Mouse (Mus musculus) limb, embryonic 11.5 days (tissue): ENCODE measurements at regions not wholly inside any gene's neighbourhood (a gene's known extent, or its start where the extent isn't known, plus 50 kb on each side); places are given as distances from the start of the nearest gene placed in this dataset.

Experiments used
- ATAC-seq: fragments of 200-750 bp; cut with Nextera tagmentation; 2 replicates; pipeline ENCODE4 v1.8.0; 2017; ENCODE audit warnings: low read depth; ENCODE audit not compliant: insufficient number of reproducible peaks, low FRiP score, low TSS enrichment
- DNase-seq: peaks from one replicate; pipeline ENCODE4 v3.0.0-alpha.2; 2015; ENCODE audit warnings: low spot score
- H3K27ac ChIP-seq: fragments of 300-500 bp; sonication (generic); replicated peaks from 2 replicates; pipeline ENCODE4 v1.5.1; 2014; ENCODE audit warnings: low read depth, mild to moderate bottlenecking, low read length
- H3K27me3 ChIP-seq: fragments of 300-500 bp; sonication (generic); 2 replicates; pipeline ENCODE4 v1.6.1; 2014; ENCODE audit warnings: mild to moderate bottlenecking, low read length, mixed read lengths; ENCODE audit not compliant: control insufficient read depth, insufficient read depth
- H3K36me3 ChIP-seq: fragments of 300-500 bp; sonication (generic); 2 replicates; pipeline ENCODE4 v1.6.1; 2014; ENCODE audit warnings: mild to moderate bottlenecking, low read length, moderate library complexity, mixed read lengths; ENCODE audit not compliant: control insufficient read depth, insufficient read depth
- H3K4me1 ChIP-seq: fragments of 300-500 bp; sonication (generic); 2 replicates; pipeline ENCODE4 v1.6.1; 2014; ENCODE audit warnings: low read length, mixed read lengths; ENCODE audit not compliant: control insufficient read depth, insufficient read depth
- H3K4me2 ChIP-seq: fragments of 300-500 bp; sonication (generic); 2 replicates; pipeline ENCODE4 v1.6.1; 2014; ENCODE audit warnings: low read depth, mild to moderate bottlenecking, moderate library complexity; ENCODE audit not compliant: severe bottlenecking
- H3K4me3 ChIP-seq: fragments of 300-500 bp; sonication (generic); 2 replicates; pipeline ENCODE4 v1.5.1; 2014; ENCODE audit warnings: low read depth, low read length
- H3K9ac ChIP-seq: fragments of 300-500 bp; sonication (generic); 2 replicates; pipeline ENCODE4 v1.6.1; 2014; ENCODE audit warnings: mild to moderate bottlenecking, low read length
- H3K9me3 ChIP-seq: fragments of 300-500 bp; sonication (generic); 2 replicates; pipeline ENCODE4 v1.6.1; 2016; ENCODE audit warnings: low read length; ENCODE audit not compliant: control insufficient read depth
- WGBS: fragments of 180-500 bp; shearing (Covaris S2); extraction: QIAGEN DNeasy Blood & Tissue Kit; methylation state at CpG from one replicate; pipeline ENCODE4 v1.1.7; 2014; 5-methylcytosine and 5-hydroxymethylcytosine counted together

GRCm38 (mm10) chr4:106168741-106169140 is 147.3 kb upstream of the Usp24 start:
- H3K9me3 ChIP-seq = no peaks in the 10 kb centered on the region
- H3K4me1 ChIP-seq = 0 out of 2 replicates have a peak, but pooled peaks cover 4% of the 10 kb centered on the region
- ATAC-seq (peak; percentile 76; the same call in 1 of the 2 replicates), DNase-seq (peak; percentile 34)
- no peak overlapping the region for H3K4me2 ChIP-seq
- H3K36me3 ChIP-seq = no peaks in the 10 kb centered on the region
- no peak overlapping the region for H3K9ac ChIP-seq
- H3K27ac ChIP-seq = no peak overlapping the region
- H3K4me3 ChIP-seq = no peak overlapping the region
- 18% methylated on average over 6 of the region's 6 CpGs for WGBS
- H3K27me3 ChIP-seq = no peaks in the 10 kb centered on the region

GRCm38 (mm10) chr4:106169466-106169865 is 146.5 kb upstream of the Usp24 start:
- WGBS = 94% methylated on average over 4 of the region's 4 CpGs
- ATAC-seq = no peak
- H3K9me3 ChIP-seq = no peaks in the 10 kb centered on the region
- H3K4me3 ChIP-seq = no peak overlapping the region
- no peak overlapping the region for H3K4me2 ChIP-seq
- no peak overlapping the region for H3K27ac ChIP-seq
- no peak for DNase-seq
- H3K27me3 ChIP-seq = no peaks in the 10 kb centered on the region
- 0 out of 2 replicates have a peak, but pooled peaks cover 4% of the 10 kb centered on the region for H3K4me1 ChIP-seq
- H3K36me3 ChIP-seq = no peaks in the 10 kb centered on the region
- no peak overlapping the region for H3K9ac ChIP-seq

- ATAC-seq (no peak), DNase-seq (no peak)
- Histone ChIP-seq H3K27me3 (no peaks in the 10 kb centered on the region), H3K36me3 (no peaks in the 10 kb centered on the region), H3K27ac (no peak overlapping the region), H3K4me3 (no peak overlapping the region), H3K4me1 (0 out of 2 replicates have a peak, but pooled peaks cover 4% of the 10 kb centered on the region), H3K9me3 (no peaks in the 10 kb centered on the region), H3K4me2 (no peak overlapping the region), H3K9ac (no peak overlapping the region)
- 91% methylated on average over 8 of the region's 8 CpGs for WGBS
Observed at GRCm38 (mm10) chr4:106170731-106171130, 145.3 kb upstream of the Usp24 start.

DNA sequence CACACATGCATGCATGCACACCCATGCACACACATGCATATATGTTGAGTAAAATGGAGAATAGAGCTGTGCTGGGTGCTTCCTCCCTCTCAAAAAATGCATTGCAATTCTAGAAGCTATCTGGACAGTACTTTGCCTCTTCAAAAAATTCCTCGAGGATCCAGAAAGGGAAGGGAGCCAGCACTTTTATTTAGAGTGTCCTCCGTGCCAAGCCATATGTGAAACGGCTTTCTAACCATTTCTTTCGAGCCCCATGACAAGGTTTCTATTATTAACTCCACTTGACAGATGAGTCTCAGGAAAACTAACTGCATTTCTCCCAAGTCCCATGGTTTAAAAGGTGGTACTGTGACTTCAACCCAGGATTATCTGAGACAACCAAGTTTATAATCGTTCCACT is 140.7 kb upstream of the Usp24 start:
- DNase-seq (no peak), ATAC-seq (no peak)
- no peak overlapping the region for H3K9ac ChIP-seq
- 93% methylated on average over 5 of the region's 5 CpGs for WGBS
- no peaks in the 10 kb centered on the region for H3K4me1 ChIP-seq
- H3K4me2 ChIP-seq = no peak overlapping the region
- H3K27ac ChIP-seq = no peak overlapping the region
- no peaks in the 10 kb centered on the region for H3K36me3 ChIP-seq
- no peaks in the 10 kb centered on the region for H3K27me3 ChIP-seq
- H3K4me3 ChIP-seq = no peak overlapping the region
- H3K9me3 ChIP-seq = no peaks in the 10 kb centered on the region

DNA sequence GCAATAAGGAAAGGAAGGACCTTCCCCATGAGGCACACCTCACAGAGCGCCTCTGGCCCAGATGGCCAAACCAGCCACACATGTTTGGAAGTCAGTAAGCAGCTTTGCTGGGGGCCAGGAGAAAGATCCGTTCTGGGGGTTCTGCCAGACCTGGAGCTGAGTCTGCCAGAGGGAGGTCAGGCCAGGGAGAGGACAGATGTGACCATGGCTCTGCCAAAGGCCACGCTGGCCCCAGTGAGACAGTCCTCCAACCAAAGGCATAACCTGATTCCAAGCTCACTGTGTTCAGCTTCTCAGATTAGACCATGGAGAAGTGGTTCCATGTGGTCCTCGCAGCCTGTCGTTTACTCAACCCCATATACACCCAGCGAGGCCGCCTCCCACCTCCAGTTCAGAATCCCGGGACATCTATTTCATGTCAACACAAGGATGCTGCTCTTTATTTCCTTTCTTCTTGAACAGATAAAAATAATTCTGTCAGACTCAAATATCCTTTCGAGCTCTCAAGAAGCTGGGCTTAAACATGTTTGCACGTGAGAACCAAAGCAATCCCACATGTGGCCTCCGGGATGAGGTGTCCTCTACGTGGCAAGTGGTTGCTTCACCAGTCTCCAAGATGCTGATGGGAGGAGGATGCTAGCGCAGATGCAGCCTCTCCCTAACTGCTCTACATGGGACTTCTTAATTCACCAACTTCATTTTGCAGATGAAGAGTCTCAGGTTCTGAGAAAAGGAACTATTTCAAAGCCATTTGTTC is 130.1 kb upstream of the Usp24 start:
- no peak for DNase-seq
- no peak overlapping the region for H3K27ac ChIP-seq
- no peak overlapping the region for H3K4me2 ChIP-seq
- H3K9ac ChIP-seq = no peak overlapping the region
- ATAC-seq = no peak
- 84% methylated on average over 13 of the region's 13 CpGs for WGBS
- H3K36me3 ChIP-seq = no peaks in the 10 kb centered on the region
- H3K4me1 ChIP-seq = no peaks in the 10 kb centered on the region
- no peaks in the 10 kb centered on the region for H3K9me3 ChIP-seq
- no peaks in the 10 kb centered on the region for H3K27me3 ChIP-seq
- no peak overlapping the region for H3K4me3 ChIP-seq

DNA sequence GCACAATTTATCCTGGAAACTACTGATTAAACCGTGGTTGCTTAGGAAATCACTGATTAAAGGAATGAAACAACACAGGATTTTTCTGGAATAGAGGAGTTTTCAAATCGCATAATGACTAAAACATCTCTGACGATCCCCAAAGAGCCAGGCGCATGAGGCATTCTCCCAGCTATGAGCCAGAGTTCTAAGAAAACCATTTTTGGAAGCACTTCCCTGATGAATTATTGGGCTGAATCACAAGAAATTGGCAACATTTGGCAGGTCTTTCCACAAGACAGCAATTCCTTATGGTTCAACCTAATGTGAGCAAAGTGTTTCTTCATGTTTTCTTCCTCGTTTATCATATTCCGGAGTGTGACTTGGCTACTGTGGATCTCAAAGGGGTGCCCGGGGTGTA is 129.3 kb upstream of the Usp24 start:
- Histone ChIP-seq H3K36me3 (no peaks in the 10 kb centered on the region), H3K27me3 (no peaks in the 10 kb centered on the region), H3K4me3 (no peak overlapping the region), H3K4me1 (no peaks in the 10 kb centered on the region), H3K4me2 (no peak overlapping the region), H3K27ac (no peak overlapping the region), H3K9ac (no peak overlapping the region), H3K9me3 (no peaks in the 10 kb centered on the region)
- 92% methylated on average over 7 of the region's 7 CpGs for WGBS
- no peak for ATAC-seq
- no peak for DNase-seq

DNA sequence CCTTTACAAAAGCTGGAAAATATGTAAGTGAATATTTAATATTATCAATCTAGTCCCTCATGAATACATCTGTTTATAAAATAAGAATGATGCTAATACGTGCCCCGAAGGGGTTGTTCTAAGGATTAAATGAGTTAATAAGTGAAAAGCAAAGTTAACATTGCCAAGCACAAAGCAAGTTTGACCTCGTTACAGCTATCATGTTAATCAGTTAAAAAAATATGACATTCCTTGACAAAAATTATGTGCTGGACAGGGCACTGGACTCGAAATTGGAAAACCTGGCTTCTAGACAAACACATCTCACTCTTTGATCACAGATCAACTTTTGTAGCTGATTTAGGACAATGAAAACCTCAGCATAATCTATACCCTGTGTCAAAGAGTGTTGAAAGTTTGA is 125.8 kb upstream of the Usp24 start:
- H3K27me3 ChIP-seq = no peaks in the 10 kb centered on the region
- H3K9me3 ChIP-seq = no peaks in the 10 kb centered on the region
- no peak for DNase-seq
- WGBS = 81% methylated on average over 4 of the region's 4 CpGs
- no peak overlapping the region for H3K4me2 ChIP-seq
- no peak overlapping the region for H3K9ac ChIP-seq
- no peak for ATAC-seq
- no peaks in the 10 kb centered on the region for H3K36me3 ChIP-seq
- no peak overlapping the region for H3K4me3 ChIP-seq
- H3K4me1 ChIP-seq = no peaks in the 10 kb centered on the region
- no peak overlapping the region for H3K27ac ChIP-seq

GRCm38 (mm10) chr4:106191331-106191730 is 124.7 kb upstream of the Usp24 start:
- no peak overlapping the region for H3K4me2 ChIP-seq
- no peaks in the 10 kb centered on the region for H3K4me1 ChIP-seq
- DNase-seq (no peak), ATAC-seq (no peak)
- H3K9me3 ChIP-seq = no peaks in the 10 kb centered on the region
- H3K9ac ChIP-seq = no peak overlapping the region
- no peak overlapping the region for H3K27ac ChIP-seq
- H3K4me3 ChIP-seq = no peak overlapping the region
- no peaks in the 10 kb centered on the region for H3K27me3 ChIP-seq
- H3K36me3 ChIP-seq = no peaks in the 10 kb centered on the region
- 92% methylated on average over 8 of the region's 8 CpGs for WGBS

- Histone ChIP-seq H3K36me3 (no peaks in the 10 kb centered on the region), H3K4me2 (no peak overlapping the region), H3K9ac (no peak overlapping the region), H3K4me3 (no peak overlapping the region), H3K27me3 (no peaks in the 10 kb centered on the region), H3K27ac (no peak overlapping the region), H3K4me1 (no peaks in the 10 kb centered on the region), H3K9me3 (no peaks in the 10 kb centered on the region)
- ATAC-seq (no peak), DNase-seq (no peak)
- 93% methylated on average over 3 of the region's 3 CpGs for WGBS
Observed at GRCm38 (mm10) chr4:106191843-106192242, 124.2 kb upstream of the Usp24 start.
